Mouse (Mus musculus) stomach, embryonic 15.5 days (tissue): Measurements from ENCODE around the gene Slc39a10. TPM values are rescaled to one million over a fixed set of nuclear protein-coding genes. Genes with fewer than 3 reads are reported as not detected.
"Not testable (repeated sequence)": the region's sequence is repeated elsewhere in the genome, so short reads cannot be mapped to it uniquely, and the experiment has no call there.

Source experiments
- ATAC-seq: fragments of 200-750 bp; cut with Nextera tagmentation; 2 replicates; pipeline ENCODE4 v1.8.0; 2017; ENCODE audit warnings: low read depth, moderate number of reproducible peaks, moderate TSS enrichment; ENCODE audit not compliant: insufficient read depth, low FRiP score
- H3K27ac ChIP-seq: fragments of 300-500 bp; sonication (generic); 2 replicates; pipeline ENCODE4 v1.5.1; 2015; ENCODE audit warnings: mild to moderate bottlenecking, inconsistent platforms
- H3K27me3 ChIP-seq: fragments of 300-500 bp; sonication (generic); replicated peaks from 2 replicates; pipeline ENCODE4 v1.6.1; 2015; ENCODE audit warnings: inconsistent platforms
- H3K36me3 ChIP-seq: fragments of 300-500 bp; sonication (generic); 2 replicates; pipeline ENCODE4 v1.6.1; 2015; ENCODE audit warnings: inconsistent platforms
- H3K4me1 ChIP-seq: fragments of 300-500 bp; sonication (generic); 2 replicates; pipeline ENCODE4 v1.6.1; 2015; ENCODE audit warnings: inconsistent platforms
- H3K4me2 ChIP-seq: fragments of 300-500 bp; sonication (generic); 2 replicates; pipeline ENCODE4 v1.6.1; 2015; ENCODE audit warnings: mild to moderate bottlenecking, inconsistent platforms
- H3K4me3 ChIP-seq: fragments of 300-500 bp; sonication (generic); replicated peaks from 2 replicates; pipeline ENCODE4 v1.5.1; 2015; ENCODE audit warnings: inconsistent platforms
- H3K9ac ChIP-seq: fragments of 300-500 bp; sonication (generic); 2 replicates; pipeline ENCODE4 v1.6.1; 2015; ENCODE audit warnings: inconsistent platforms
- H3K9me3 ChIP-seq: fragments of 300-500 bp; sonication (generic); 2 replicates; pipeline ENCODE4 v1.6.1; 2016; ENCODE audit warnings: inconsistent platforms
- WGBS: fragments of 180-500 bp; shearing (Covaris S2); methylation state at CpG from one replicate; pipeline ENCODE4 v1.1.7; 2015; 5-methylcytosine and 5-hydroxymethylcytosine counted together
- polyA plus RNA-seq: library from polyadenylated mRNA; unstranded; fragments of >200 nt; fragmentation: Nextera tagmentation; extraction: Ambion mirVana; gene quantifications from 2 replicates; pipeline ENCODE4 v1.2.1, GENCODE M21; 2015

Gene Slc39a10
- polyA plus RNA-seq, 1 experiment from 2014 or later: 41.5 TPM

GRCm38 (mm10) chr1:46843406-46843805 lies 49.2 kb downstream of the Slc39a10 start:
- no peak for ATAC-seq
- Histone ChIP-seq H3K27ac (no peak overlapping the region), H3K27me3 (no peaks in the 10 kb centered on the region), H3K9me3 (no peaks in the 10 kb centered on the region), H3K9ac (no peak overlapping the region), H3K4me2 (no peak overlapping the region), H3K4me3 (no peak overlapping the region), H3K36me3 (no peaks in the 10 kb centered on the region), H3K4me1 (no peaks in the 10 kb centered on the region)
- 51% methylated on average over 4 of the region's 4 CpGs for WGBS

GRCm38 (mm10) chr1:46831927-46832326 lies 60.7 kb downstream of the Slc39a10 start:
- H3K27me3 ChIP-seq: no peaks in the 10 kb centered on the region
- no peak overlapping the region for H3K27ac ChIP-seq
- no peaks in the 10 kb centered on the region for H3K4me1 ChIP-seq
- no peak overlapping the region for H3K4me2 ChIP-seq
- ATAC-seq: no peak
- no peak overlapping the region for H3K9ac ChIP-seq
- H3K9me3 ChIP-seq: no peaks in the 10 kb centered on the region
- no peak overlapping the region for H3K4me3 ChIP-seq
- 86% methylated on average over 5 of the region's 5 CpGs for WGBS
- H3K36me3 ChIP-seq: peaks cover 9% of the 10 kb centered on the region

GRCm38 (mm10) chr1:46830066-46830843 lies 62.4 kb downstream of the Slc39a10 start:
- no peak overlapping the region for H3K4me2 ChIP-seq
- H3K9me3 ChIP-seq: no peaks in the 10 kb centered on the region
- WGBS: 87% methylated on average over 2 of the region's 2 CpGs
- no peak overlapping the region for H3K27ac ChIP-seq
- ATAC-seq: no peak
- H3K27me3 ChIP-seq: no peaks in the 10 kb centered on the region
- no peak overlapping the region for H3K4me3 ChIP-seq
- no peaks in the 10 kb centered on the region for H3K4me1 ChIP-seq
- H3K9ac ChIP-seq: no peak overlapping the region
- peaks cover 7% of the 10 kb centered on the region for H3K36me3 ChIP-seq

- H3K9ac ChIP-seq: no peak overlapping the region
- no peak overlapping the region for H3K4me3 ChIP-seq
- H3K9me3 ChIP-seq: no peaks in the 10 kb centered on the region
- H3K27me3 ChIP-seq: no peaks in the 10 kb centered on the region
- WGBS: 74% methylated on average over 4 of the region's 4 CpGs
- ATAC-seq: no peak
- H3K36me3 ChIP-seq: peaks cover 5% of the 10 kb centered on the region; the same call in 1 of the 2 replicates
- no peak overlapping the region for H3K27ac ChIP-seq
- H3K4me1 ChIP-seq: no peaks in the 10 kb centered on the region
- no peak overlapping the region for H3K4me2 ChIP-seq
Observed at GRCm38 (mm10) chr1:46822256-46822972, 70.2 kb downstream of the Slc39a10 start.

- 0 out of 2 replicates have a peak, but pooled peaks cover 2% of the 10 kb centered on the region for H3K36me3 ChIP-seq
- ATAC-seq: no peak
- 93% methylated on average over 5 of the region's 5 CpGs for WGBS
- H3K9me3 ChIP-seq: no peaks in the 10 kb centered on the region
- H3K27me3 ChIP-seq: no peaks in the 10 kb centered on the region
- no peak overlapping the region for H3K9ac ChIP-seq
- no peak overlapping the region for H3K4me3 ChIP-seq
- H3K27ac ChIP-seq: no peak overlapping the region
- no peak overlapping the region for H3K4me2 ChIP-seq
- no peaks in the 10 kb centered on the region for H3K4me1 ChIP-seq
Observed at GRCm38 (mm10) chr1:46817934-46818333, 74.7 kb downstream of the Slc39a10 start.

- not testable (repeated sequence) for ATAC-seq, H3K36me3 ChIP-seq, H3K4me1 ChIP-seq, H3K4me2 ChIP-seq, H3K9ac ChIP-seq, H3K27me3 ChIP-seq, H3K9me3 ChIP-seq, H3K27ac ChIP-seq, H3K4me3 ChIP-seq
- WGBS: 88% methylated on average over 4 of the region's 4 CpGs
Observed at GRCm38 (mm10) chr1:46808630-46809029, 84.0 kb downstream of the Slc39a10 start.

- ATAC-seq: no peak
- H3K4me2 ChIP-seq: no peak overlapping the region
- no peak overlapping the region for H3K27ac ChIP-seq
- H3K27me3 ChIP-seq: no peaks in the 10 kb centered on the region
- H3K9ac ChIP-seq: no peak overlapping the region
- H3K4me1 ChIP-seq: no peaks in the 10 kb centered on the region
- H3K9me3 ChIP-seq: no peaks in the 10 kb centered on the region
- 84% methylated on average over 1 of the region's 1 CpGs for WGBS
- no peak overlapping the region for H3K4me3 ChIP-seq
- no peaks in the 10 kb centered on the region for H3K36me3 ChIP-seq
Observed at GRCm38 (mm10) chr1:46805074-46805473, 87.6 kb downstream of the Slc39a10 start.

GRCm38 (mm10) chr1:46782227-46782626 lies 110.4 kb downstream of the Slc39a10 start:
- H3K4me3 ChIP-seq, H3K36me3 ChIP-seq, H3K27me3 ChIP-seq, H3K9me3 ChIP-seq, H3K4me1 ChIP-seq, ATAC-seq, H3K27ac ChIP-seq, H3K9ac ChIP-seq, H3K4me2 ChIP-seq: not testable (repeated sequence)
- 74% methylated on average over 4 of the region's 4 CpGs for WGBS

- H3K4me2 ChIP-seq, H3K27me3 ChIP-seq, H3K36me3 ChIP-seq, H3K9ac ChIP-seq, H3K4me3 ChIP-seq, H3K4me1 ChIP-seq, H3K9me3 ChIP-seq, H3K27ac ChIP-seq, ATAC-seq: not testable (repeated sequence)
- 87% methylated on average over 7 of the region's 7 CpGs for WGBS
Observed at GRCm38 (mm10) chr1:46770077-46770695, 122.5 kb downstream of the Slc39a10 start.

- not testable (repeated sequence) for H3K9ac ChIP-seq, H3K4me1 ChIP-seq, H3K4me2 ChIP-seq, H3K27ac ChIP-seq, ATAC-seq, H3K4me3 ChIP-seq, H3K36me3 ChIP-seq, H3K27me3 ChIP-seq, H3K9me3 ChIP-seq
Observed at GRCm38 (mm10) chr1:46769318-46769717, 123.3 kb downstream of the Slc39a10 start.

- not testable (repeated sequence) for H3K4me3 ChIP-seq, H3K27ac ChIP-seq, H3K9ac ChIP-seq, ATAC-seq, H3K4me1 ChIP-seq, H3K9me3 ChIP-seq, H3K36me3 ChIP-seq, H3K27me3 ChIP-seq, H3K4me2 ChIP-seq
- 42% methylated on average over 3 of the region's 3 CpGs for WGBS
Observed at GRCm38 (mm10) chr1:46764600-46764999, 128.1 kb downstream of the Slc39a10 start.
